Mouse (Mus musculus) limb, embryonic 10.5 days (tissue): ENCODE data around the gene Arhgap32. TPM values are rescaled to one million over a fixed set of nuclear protein-coding genes. Genes with fewer than 3 reads are reported as not detected.

ENCODE experiments used
- DNase-seq: peaks from one replicate; pipeline ENCODE4 v3.0.0-alpha.2; 2017; ENCODE audit warnings: low spot score
- H3K27ac ChIP-seq: fragments of 300-500 bp; sonication (generic); 2 replicates; pipeline ENCODE4 v1.5.1; 2016; ENCODE audit warnings: mild to moderate bottlenecking
- H3K27me3 ChIP-seq: fragments of 300-500 bp; sonication (generic); 2 replicates; pipeline ENCODE4 v1.6.1; 2016; ENCODE audit warnings: low read depth, mild to moderate bottlenecking; ENCODE audit not compliant: poor library complexity, severe bottlenecking
- H3K36me3 ChIP-seq: fragments of 300-500 bp; sonication (generic); 2 replicates; pipeline ENCODE4 v1.6.1; 2016; ENCODE audit warnings: mild to moderate bottlenecking, moderate library complexity
- H3K4me1 ChIP-seq: fragments of 300-500 bp; sonication (generic); 2 replicates; pipeline ENCODE4 v1.6.1; 2016
- H3K4me3 ChIP-seq: fragments of 300-500 bp; sonication (generic); 2 replicates; pipeline ENCODE4 v1.5.1; 2016; ENCODE audit warnings: mild to moderate bottlenecking, moderate library complexity
- H3K9me3 ChIP-seq: fragments of 300-500 bp; sonication (generic); replicated peaks from 2 replicates; pipeline ENCODE4 v1.6.1; 2016; ENCODE audit warnings: mild to moderate bottlenecking
- WGBS: fragments of 180-500 bp; shearing (Covaris S2); methylation state at CpG from one replicate; pipeline ENCODE4 v1.1.7; 2016; 5-methylcytosine and 5-hydroxymethylcytosine counted together
- polyA plus RNA-seq: library from polyadenylated mRNA; unstranded; fragments of >200 nt; fragmentation: Nextera tagmentation; extraction: Ambion mirVana; gene quantifications from 2 replicates; pipeline ENCODE4 v1.2.1, GENCODE M21; 2016

Gene Arhgap32
- 3.4 and 4.2 TPM in 2 replicates for polyA plus RNA-seq

DNA sequence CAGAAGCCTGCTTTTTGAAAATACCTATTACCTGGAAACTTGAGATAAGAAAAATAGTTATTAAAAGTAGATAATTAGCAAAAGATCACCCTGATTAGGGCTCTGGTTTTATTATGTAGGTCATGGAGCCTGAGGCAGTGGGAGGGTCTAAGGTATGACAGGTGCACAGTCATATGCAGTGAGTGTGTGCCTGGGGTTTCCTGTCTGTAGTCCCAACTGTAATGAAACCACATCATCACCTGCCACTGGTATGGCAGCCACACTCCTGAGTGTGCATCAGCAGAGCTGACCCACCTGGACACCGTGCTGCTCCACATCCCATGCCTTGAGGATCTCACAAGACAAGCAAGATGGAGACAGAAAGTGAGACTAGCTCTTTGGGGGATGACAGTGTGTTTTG lies at the start of gene Arhgap32:
Arhgap32 (plus strand) TSS at position 351 of the 400 bp plus-strand sequence.
- no peak for DNase-seq
- Histone ChIP-seq H3K4me1 (0 out of 2 replicates have a peak, but pooled peaks cover 2% of the 10 kb centered on the region), H3K27ac (no peak within 1 kb of the TSS), H3K4me3 (no peak within 1 kb of the TSS), H3K36me3 (no peaks in the 10 kb centered on the region), H3K9me3 (no peaks in the 10 kb centered on the region), H3K27me3 (no peaks in the 10 kb centered on the region)
- WGBS: 90% methylated on average over 1 of the region's 1 CpGs

DNA sequence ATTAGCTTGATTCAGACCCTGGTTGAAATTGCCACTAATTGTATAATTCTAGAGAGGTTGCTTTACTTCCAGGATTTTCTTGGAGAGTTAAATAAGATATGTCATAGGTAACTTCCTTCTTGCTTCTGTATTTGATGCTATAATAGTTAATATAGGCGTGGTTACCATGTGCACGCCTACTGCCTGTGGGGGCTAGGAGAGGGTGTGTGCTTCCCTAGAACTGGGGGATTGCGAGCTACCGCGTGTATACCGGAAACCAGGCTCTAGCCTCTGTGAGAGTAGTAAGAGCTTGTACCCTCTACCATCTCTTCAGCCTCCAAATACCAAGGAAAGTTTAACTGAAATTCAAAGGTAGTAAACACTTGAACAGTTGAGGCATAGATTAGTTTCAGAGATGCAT lies 43.2 kb upstream of the Arhgap32 start:
- Histone ChIP-seq H3K36me3 (peaks cover 3% of the 10 kb centered on the region; the same call in 1 of the 2 replicates), H3K4me3 (no peak overlapping the region), H3K27me3 (no peaks in the 10 kb centered on the region), H3K27ac (no peak overlapping the region), H3K4me1 (no peaks in the 10 kb centered on the region), H3K9me3 (no peaks in the 10 kb centered on the region)
- WGBS: 92% methylated on average over 6 of the region's 6 CpGs
- no peak for DNase-seq

DNA sequence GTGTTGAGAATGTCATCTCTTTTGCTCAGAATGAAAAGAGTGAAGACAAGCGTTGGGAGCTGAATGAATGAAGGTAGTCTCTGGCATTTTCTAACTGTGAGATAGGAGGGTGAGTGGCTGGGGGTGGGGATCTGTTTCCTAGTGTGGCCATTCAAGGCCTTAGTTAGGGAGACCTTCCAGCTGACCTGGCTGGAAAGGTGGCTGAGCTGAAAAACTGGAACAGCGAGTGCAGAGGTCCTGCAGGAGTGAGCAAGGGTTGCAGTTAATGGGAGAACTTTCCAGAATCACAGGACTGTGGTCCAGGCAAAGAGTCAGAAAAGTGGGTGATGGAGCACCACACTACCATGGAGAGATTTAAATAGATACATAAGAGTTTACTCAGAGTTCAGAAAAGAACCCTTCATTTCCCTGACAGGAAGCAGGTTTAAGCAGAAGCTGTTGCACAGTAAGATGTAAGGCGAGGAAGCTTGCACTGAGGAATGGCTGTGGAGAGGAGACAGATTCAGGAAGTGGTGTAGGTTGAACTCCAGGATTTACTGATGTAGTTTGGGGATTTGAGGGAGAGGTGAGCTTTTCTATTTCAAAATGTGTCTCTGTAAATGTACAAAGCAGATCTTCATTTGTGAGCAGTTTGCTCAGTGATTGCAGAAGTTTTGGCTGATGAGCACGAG lies 27.7 kb upstream of the Arhgap32 start:
- WGBS: 75% methylated on average over 4 of the region's 4 CpGs
- H3K9me3 ChIP-seq: no peaks in the 10 kb centered on the region
- no peak overlapping the region for H3K27ac ChIP-seq
- H3K4me1 ChIP-seq: peaks cover 7% of the 10 kb centered on the region; the same call in 1 of the 2 replicates
- no peaks in the 10 kb centered on the region for H3K27me3 ChIP-seq
- no peak overlapping the region for H3K4me3 ChIP-seq
- no peaks in the 10 kb centered on the region for H3K36me3 ChIP-seq
- no peak for DNase-seq

DNA sequence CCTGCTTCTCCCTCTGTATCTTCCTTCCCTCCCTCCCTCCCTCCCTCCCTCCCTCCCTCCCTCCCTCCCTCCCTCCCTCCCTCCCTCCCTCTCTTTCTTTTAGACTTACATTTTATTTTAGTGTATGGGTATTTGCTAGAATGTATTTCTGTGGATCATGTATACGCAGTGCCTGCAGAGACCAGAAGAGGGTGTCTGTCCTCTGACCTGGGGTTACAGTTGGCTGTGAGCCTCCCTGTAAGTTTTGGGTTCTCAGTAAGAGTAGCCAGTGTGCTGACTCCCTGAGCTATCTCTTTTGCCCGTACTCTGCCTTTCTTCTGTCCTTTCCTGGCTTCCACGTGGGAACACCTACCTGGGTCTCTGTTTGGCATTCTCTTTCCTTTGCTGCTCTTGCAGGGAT lies 27.1 kb upstream of the Arhgap32 start:
- no peak for DNase-seq
- Histone ChIP-seq H3K4me3 (no peak overlapping the region), H3K4me1 (peaks cover 12% of the 10 kb centered on the region), H3K27ac (no peak overlapping the region), H3K36me3 (no peaks in the 10 kb centered on the region), H3K27me3 (no peaks in the 10 kb centered on the region), H3K9me3 (no peaks in the 10 kb centered on the region)
- WGBS: 65% methylated on average over 3 of the region's 3 CpGs

DNA sequence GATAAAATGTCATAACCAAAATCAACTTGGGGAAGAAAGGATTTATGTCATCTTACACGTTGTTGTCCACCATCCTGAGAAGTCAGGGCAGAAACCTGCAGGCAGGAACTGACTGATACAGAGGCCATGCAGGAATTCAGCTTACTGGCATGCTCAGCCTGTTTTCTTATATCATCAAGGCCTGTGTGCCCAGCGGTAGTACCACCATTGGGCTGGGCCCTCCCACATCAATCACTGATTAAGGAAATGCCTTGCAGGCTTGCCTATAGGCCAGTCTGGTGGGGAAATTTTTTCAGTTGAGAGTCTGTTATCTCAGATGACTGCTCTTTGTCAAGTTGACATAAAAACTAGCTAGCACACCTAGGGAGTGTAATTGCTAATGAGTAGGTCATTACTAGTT lies 22.5 kb upstream of the Arhgap32 start:
- peaks cover 14% of the 10 kb centered on the region for H3K4me1 ChIP-seq
- no peaks in the 10 kb centered on the region for H3K27me3 ChIP-seq
- no peak overlapping the region for H3K27ac ChIP-seq
- DNase-seq: no peak
- WGBS: 39% methylated on average over 2 of the region's 2 CpGs
- H3K36me3 ChIP-seq: no peaks in the 10 kb centered on the region
- no peaks in the 10 kb centered on the region for H3K9me3 ChIP-seq
- no peak overlapping the region for H3K4me3 ChIP-seq

DNA sequence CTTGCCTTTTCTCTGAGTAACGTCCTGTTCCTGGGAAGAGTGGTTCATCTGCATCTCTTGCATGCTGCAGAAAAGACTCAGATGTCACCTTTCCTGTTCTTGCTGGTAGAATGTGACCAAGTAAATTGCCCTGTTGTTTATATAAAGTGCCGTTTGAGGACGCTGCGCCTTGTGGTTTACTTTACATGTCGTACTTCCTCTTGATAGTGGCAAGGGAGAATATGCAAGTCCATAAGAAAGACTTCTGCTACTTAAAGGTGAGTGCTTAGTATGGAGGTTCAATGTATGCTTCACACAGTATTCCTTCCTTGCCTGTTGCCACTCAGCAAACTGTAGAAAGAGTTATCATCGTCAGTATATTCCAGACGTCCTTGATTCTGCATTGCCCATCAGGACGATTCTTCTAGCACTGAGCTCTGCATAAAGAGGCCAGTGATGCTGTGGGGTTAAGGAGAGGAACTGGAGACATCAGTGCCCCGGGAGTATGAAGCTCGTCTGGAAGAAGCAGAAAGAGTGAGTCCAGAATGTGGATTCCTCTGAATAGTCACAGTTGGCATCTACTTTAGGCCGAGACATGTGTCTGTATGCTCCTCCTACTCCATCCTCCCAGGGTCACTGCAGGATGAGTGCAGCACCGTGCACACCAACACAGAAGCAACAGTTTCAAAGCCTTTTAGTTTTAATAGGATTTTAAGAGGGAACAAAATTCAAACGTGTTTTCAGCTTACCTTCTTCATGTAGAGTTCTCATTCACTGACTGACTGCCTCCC lies 21.4 kb upstream of the Arhgap32 start:
- Histone ChIP-seq H3K27me3 (no peaks in the 10 kb centered on the region), H3K4me1 (peaks cover 14% of the 10 kb centered on the region), H3K36me3 (no peaks in the 10 kb centered on the region), H3K4me3 (no peak overlapping the region), H3K27ac (no peak overlapping the region), H3K9me3 (no peaks in the 10 kb centered on the region)
- no peak for DNase-seq
- 47% methylated on average over 13 of the region's 13 CpGs for WGBS

DNA sequence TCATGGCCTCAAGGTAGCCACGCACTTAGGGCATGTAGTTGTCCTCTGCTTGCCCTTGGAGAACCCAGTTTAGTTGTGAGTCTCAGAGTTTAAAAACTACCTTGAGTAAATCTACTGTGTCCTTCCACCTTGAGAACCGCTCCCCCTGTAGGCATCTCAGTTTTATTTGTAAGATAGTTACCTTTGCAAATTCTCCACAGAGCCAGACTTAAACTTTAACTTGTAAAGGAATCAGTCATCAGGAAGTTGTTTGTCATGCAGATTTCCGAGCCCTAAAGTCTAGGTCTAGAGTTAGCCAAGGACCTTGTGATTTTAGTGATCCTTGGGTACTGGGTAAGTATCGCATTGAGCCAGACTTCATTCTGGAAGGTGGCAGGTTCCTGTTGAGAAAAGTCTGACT lies 20.4 kb upstream of the Arhgap32 start:
- Histone ChIP-seq H3K9me3 (no peaks in the 10 kb centered on the region), H3K36me3 (no peaks in the 10 kb centered on the region), H3K27me3 (no peaks in the 10 kb centered on the region), H3K27ac (no peak overlapping the region), H3K4me3 (no peak overlapping the region), H3K4me1 (peaks cover 14% of the 10 kb centered on the region)
- WGBS: 84% methylated on average over 4 of the region's 4 CpGs
- no peak for DNase-seq

DNA sequence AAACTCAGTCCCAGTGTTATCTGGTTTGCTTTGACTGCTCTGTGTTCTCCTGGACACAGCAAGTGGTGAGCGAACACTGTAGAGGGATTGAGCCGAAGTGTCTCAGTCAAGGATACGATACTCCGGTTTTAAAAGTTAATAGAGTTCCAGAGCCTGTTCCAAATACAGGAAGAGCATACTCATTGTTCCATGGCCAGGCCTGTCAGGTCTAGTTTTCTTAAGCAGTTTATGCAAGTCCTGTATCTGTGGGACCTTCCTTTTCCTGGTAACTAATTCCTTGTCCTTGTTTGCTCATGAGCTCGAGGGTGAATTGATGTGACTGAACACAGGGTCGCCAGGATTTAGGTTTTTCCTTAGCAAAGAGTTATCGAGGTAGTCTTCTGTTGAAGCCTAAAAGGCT lies 19.4 kb upstream of the Arhgap32 start:
- no peak overlapping the region for H3K4me3 ChIP-seq
- no peaks in the 10 kb centered on the region for H3K36me3 ChIP-seq
- H3K9me3 ChIP-seq: no peaks in the 10 kb centered on the region
- no peak for DNase-seq
- H3K27me3 ChIP-seq: no peaks in the 10 kb centered on the region
- 84% methylated on average over 7 of the region's 7 CpGs for WGBS
- H3K27ac ChIP-seq: no peak overlapping the region
- H3K4me1 ChIP-seq: peaks cover 14% of the 10 kb centered on the region

DNA sequence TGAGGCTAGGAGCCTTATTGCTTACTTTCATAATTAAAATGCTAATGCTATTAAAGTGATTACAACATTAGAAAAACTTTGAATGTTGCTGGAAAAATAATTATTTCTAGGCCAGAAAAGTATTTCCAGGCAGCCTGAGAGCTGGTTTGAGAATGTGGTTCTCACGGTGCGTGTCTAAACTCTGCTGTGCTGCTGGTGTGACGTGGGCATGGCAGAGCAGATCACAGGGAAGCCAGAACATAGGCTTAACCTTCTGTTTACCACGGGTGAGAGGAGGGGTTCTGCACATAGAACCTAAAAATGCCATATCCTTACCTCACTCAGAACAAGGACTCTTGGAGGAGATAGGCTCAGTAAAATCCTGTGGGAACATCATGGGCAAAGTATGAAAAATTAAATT lies 18.8 kb upstream of the Arhgap32 start:
- Histone ChIP-seq H3K9me3 (no peaks in the 10 kb centered on the region), H3K27me3 (no peaks in the 10 kb centered on the region), H3K4me1 (peaks cover 14% of the 10 kb centered on the region), H3K27ac (no peak overlapping the region), H3K4me3 (no peak overlapping the region), H3K36me3 (no peaks in the 10 kb centered on the region)
- 83% methylated on average over 4 of the region's 4 CpGs for WGBS
- DNase-seq: no peak

DNA sequence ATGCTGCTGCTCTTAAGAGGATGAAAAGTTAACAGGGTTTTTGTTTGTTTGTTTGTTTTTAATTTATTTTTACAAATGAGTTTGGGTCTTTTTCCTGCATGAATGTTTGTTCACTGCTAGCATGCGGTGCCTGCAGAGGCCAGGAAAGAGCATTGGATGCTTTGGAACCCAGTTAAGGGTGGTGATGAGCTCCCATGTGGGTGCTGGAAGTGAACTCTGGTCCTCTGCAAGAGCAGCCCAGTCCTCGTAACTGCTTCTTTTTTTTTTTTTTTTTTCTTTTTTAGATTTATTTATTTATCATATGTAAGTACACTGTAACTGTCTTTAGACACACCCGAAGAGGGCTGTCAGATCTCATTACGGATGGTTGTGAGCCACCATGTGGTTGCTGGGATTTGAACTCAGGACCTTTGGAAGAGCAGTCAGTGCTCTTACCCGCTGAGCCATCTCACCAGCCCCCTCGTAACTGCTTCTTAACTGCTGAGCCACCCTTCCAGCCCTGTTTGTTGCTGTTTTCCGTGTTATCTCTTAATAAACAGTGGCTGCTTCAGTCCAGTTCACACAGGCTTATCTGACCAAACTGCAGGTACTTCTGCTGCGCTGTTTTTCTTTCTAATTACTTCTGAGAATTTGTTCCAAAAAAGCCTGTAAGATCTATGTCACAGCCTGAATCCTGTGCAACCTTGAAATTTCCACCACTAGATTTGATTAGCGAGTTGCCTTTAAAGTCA lies 17.3 kb upstream of the Arhgap32 start:
- Histone ChIP-seq H3K4me1 (peaks cover 8% of the 10 kb centered on the region), H3K27me3 (no peaks in the 10 kb centered on the region), H3K4me3 (no peak overlapping the region), H3K36me3 (no peaks in the 10 kb centered on the region), H3K27ac (no peak overlapping the region), H3K9me3 (no peaks in the 10 kb centered on the region)
- no peak for DNase-seq
- WGBS: 93% methylated on average over 9 of the region's 9 CpGs

DNA sequence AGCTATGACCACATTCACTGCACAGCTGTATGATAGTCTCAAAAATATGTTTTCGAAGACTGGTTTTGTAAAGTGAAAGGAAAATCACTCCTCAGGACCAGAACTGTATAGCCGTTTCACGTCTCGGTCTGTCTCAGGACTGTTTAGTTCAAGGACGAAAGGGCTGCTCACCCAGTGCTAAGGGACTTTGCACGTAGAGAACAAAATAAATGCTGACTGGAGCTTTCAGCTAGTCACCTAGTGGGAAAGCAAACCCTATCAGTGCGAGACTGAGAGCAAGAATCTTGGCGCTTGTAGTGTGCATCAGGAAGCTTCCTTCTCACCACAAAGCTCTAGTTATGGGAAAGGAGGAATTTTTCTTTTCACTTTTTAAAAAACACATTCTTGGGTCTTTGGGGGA lies 15.4 kb upstream of the Arhgap32 start:
- Histone ChIP-seq H3K4me1 (peaks cover 2% of the 10 kb centered on the region; the same call in 1 of the 2 replicates), H3K27me3 (no peaks in the 10 kb centered on the region), H3K9me3 (no peaks in the 10 kb centered on the region), H3K4me3 (no peak overlapping the region), H3K27ac (no peak overlapping the region), H3K36me3 (no peaks in the 10 kb centered on the region)
- WGBS: 90% methylated on average over 8 of the region's 8 CpGs
- DNase-seq: no peak

DNA sequence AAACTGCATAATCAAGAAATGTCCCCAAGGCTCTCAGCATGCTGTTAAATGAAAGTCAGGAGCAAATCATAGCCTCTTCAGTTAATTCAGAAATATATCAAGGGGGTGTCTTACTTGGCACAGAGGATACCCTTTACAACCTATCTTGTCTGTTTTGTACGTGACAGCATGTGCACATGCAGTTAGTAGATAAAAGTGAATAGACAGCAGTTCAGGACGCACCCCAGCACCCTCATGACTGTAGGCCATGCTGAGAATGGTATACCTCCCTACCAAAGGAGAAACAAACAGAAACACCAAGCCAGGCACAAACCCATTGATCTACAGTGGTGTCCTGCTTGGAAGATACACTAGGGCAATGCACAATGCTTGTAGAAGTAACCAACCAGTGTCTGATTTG lies 14.4 kb upstream of the Arhgap32 start:
- no peaks in the 10 kb centered on the region for H3K4me1 ChIP-seq
- H3K9me3 ChIP-seq: no peaks in the 10 kb centered on the region
- no peaks in the 10 kb centered on the region for H3K36me3 ChIP-seq

DNA sequence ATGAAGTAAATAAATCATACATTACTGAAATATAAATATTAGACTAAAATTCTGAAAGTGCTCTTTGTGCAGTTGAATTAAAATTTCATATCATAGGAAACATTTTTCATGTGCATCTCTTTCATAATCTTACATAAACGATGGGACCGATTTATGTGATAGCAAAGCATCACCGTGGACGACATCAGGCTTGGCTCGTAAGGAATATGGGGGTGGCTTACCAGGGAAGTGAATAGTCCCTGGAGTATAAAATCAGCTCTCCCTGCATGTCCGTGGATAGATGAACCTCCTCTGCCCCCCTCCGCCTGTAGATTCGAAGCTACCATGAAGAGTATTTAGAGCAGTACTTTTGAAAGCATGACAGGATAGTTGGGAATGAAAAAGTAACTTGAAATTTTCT lies 11.3 kb upstream of the Arhgap32 start:
- no peak overlapping the region for H3K27ac ChIP-seq
- DNase-seq: no peak
- no peaks in the 10 kb centered on the region for H3K4me1 ChIP-seq
- 89% methylated on average over 8 of the region's 8 CpGs for WGBS
- no peaks in the 10 kb centered on the region for H3K9me3 ChIP-seq
- no peaks in the 10 kb centered on the region for H3K27me3 ChIP-seq
- H3K4me3 ChIP-seq: no peak overlapping the region
- no peaks in the 10 kb centered on the region for H3K36me3 ChIP-seq

More for the DNA sequence above, 14.4 kb upstream of the Arhgap32 start:
- H3K4me3 ChIP-seq: no peak overlapping the region
- WGBS: 92% methylated on average over 2 of the region's 2 CpGs
- no peaks in the 10 kb centered on the region for H3K27me3 ChIP-seq
- no peak overlapping the region for H3K27ac ChIP-seq
- DNase-seq: no peak
